Mouse (Mus musculus) G1E (cell line): ENCODE results near the gene Fbxw11. TPM values are rescaled to one million over a fixed set of nuclear protein-coding genes. Genes with fewer than 3 reads are reported as not detected.

Source experiments
- ATAC-seq: 2 replicates; pipeline ENCODE4 v1.8.0; 2016; ENCODE audit warnings: mild to moderate bottlenecking; ENCODE audit not compliant: insufficient number of reproducible peaks, poor library complexity, low FRiP score, severe bottlenecking; ENCODE audit errors: extremely low read depth
- DNase-seq: peaks from one replicate; pipeline ENCODE4 v3.0.0; 2012; ENCODE audit warnings: low spot score
- H3K27me3 ChIP-seq: 2 replicates; pipeline ENCODE4 v1.6.1; 2012; ENCODE audit warnings: mild to moderate bottlenecking, low read length, inconsistent platforms; ENCODE audit not compliant: insufficient read depth
- H3K36me3 ChIP-seq: replicated peaks from 2 replicates; pipeline ENCODE3; 2012; ENCODE audit warnings: mild to moderate bottlenecking, inconsistent platforms
- H3K4me1 ChIP-seq: 2 replicates; pipeline ENCODE4 v1.6.1; 2012; ENCODE audit warnings: low read depth, low read length, inconsistent platforms, mixed read lengths; ENCODE audit not compliant: insufficient read depth
- H3K4me3 ChIP-seq: 2 replicates; pipeline ENCODE4 v1.5.1; 2012; ENCODE audit warnings: low read depth, mild to moderate bottlenecking, inconsistent platforms, low read length, moderate library complexity, mixed read lengths
- H3K9me3 ChIP-seq: replicated peaks from 2 replicates; pipeline ENCODE4 v1.6.1; 2012; ENCODE audit warnings: inconsistent platforms
- CTCF ChIP-seq: IDR thresholded peaks from 2 replicates; pipeline ENCODE4 v1.5.1; 2012; ENCODE audit warnings: low read depth, low read length, inconsistent platforms, mixed read lengths
- GATA1 ChIP-seq: IDR thresholded peaks from 2 replicates; pipeline ENCODE4 v1.6.1; 2012; ENCODE audit warnings: borderline replicate concordance, low read length, inconsistent platforms, mixed read lengths
- GATA2 ChIP-seq: IDR thresholded peaks from 2 replicates; pipeline ENCODE4 v1.6.1; 2012; ENCODE audit warnings: low read depth, low read length, inconsistent platforms, borderline replicate concordance
- POLR2AphosphoS5 ChIP-seq: IDR thresholded peaks from 2 replicates; pipeline ENCODE4 v1.6.1; 2012; ENCODE audit warnings: low read depth, low read length, inconsistent platforms; ENCODE audit not compliant: insufficient replicate concordance
- TAL1 ChIP-seq: conservative IDR thresholded peaks from 2 replicates; pipeline ENCODE4 v1.6.1; 2012; ENCODE audit warnings: low read depth, low read length, inconsistent platforms, mixed read lengths
- polyA plus RNA-seq: library from polyadenylated mRNA; stranded (reverse); fragments of >175 nt; gene quantifications from 2 replicates; pipeline ENCODE4 v1.2.3, GENCODE M21; 2012
- total RNA-seq, 2 experiments: library from RNA; stranded (forward) in 1 of 2; stranded (reverse) in 1 of 2; fragments of 200-1000 nt in 1 of 2; fragments of >200 nt in 1 of 2; fragmentation: Nextera tagmentation in 1 of 2; gene quantifications; 2 replicates each; pipeline ENCODE4 v1.2.3; 2014 to 2017

Fbxw11 gene
- total and polyA plus RNA-seq, 3 experiments, result 16.9 to 53.7 (median 39.8) TPM

DNA sequence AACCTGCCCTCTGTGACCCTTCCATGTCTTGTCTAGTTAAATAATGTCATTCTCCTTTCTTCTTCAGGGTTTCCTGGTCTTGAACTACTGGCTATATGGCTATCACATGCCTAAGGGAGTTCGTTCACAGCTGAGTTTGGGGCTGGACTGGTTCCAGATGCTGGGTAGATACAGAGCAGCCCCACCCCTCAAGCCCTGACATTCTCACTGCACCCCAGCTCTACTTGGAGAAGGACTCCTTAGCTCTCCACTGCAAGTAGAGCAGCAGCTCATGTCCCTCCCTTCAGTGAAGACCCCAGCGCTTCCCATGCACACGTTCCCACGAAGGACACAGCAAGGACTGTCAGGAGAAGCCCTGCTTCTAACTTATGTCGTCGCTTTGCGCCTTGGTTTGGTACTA is 101.9 kb downstream of the Fbxw11 start:
- TF ChIP-seq TAL1, result no peak
- no peak for TF ChIP-seq GATA1
- TF ChIP-seq GATA2, result no peak
- no peaks in the 10 kb centered on the region for H3K9me3 ChIP-seq
- no peak for DNase-seq
- no peak overlapping the region for H3K4me3 ChIP-seq
- ATAC-seq, result no peak
- H3K27me3 ChIP-seq, result no peaks in the 10 kb centered on the region
- H3K36me3 ChIP-seq, result peaks cover 79% of the 10 kb centered on the region
- peaks cover 12% of the 10 kb centered on the region; the same call in 1 of the 2 replicates for H3K4me1 ChIP-seq

- no peak for TF ChIP-seq POLR2AphosphoS5
- TF ChIP-seq CTCF, result no peak
- TF ChIP-seq TAL1, result no peak
- no peak for TF ChIP-seq GATA2
- no peak for TF ChIP-seq GATA1
- Histone ChIP-seq H3K4me1 (peaks cover 12% of the 10 kb centered on the region; the same call in 1 of the 2 replicates), H3K4me3 (no peak overlapping the region), H3K36me3 (peaks cover 70% of the 10 kb centered on the region), H3K27me3 (no peaks in the 10 kb centered on the region), H3K9me3 (no peaks in the 10 kb centered on the region)
- ATAC-seq, result no peak
- DNase-seq, result no peak
Observed at GRCm38 (mm10) chr11:32745466-32745865, 102.9 kb downstream of the Fbxw11 start.

DNA sequence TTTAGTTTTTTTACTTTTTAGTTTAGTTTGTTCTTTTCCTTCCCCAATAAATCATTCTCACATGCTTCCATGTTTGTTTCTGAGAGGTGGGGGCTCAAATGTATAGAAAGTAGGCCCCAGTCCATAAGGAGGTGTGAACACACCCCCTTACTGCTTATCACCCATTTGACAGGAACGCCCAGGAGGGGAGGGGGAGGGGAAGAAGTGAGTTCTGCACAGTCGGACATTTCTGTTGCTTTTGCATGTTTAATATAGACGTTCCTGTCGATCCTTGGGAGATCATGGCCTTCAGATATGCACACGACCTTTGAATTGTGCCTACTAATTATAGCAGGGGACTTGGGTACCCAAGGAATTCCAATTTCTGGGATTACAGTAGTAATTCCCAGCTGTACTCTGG is 103.5 kb downstream of the Fbxw11 start:
- no peak for ATAC-seq
- Histone ChIP-seq H3K4me1 (peaks cover 12% of the 10 kb centered on the region; the same call in 1 of the 2 replicates), H3K4me3 (no peak overlapping the region), H3K27me3 (no peaks in the 10 kb centered on the region), H3K9me3 (no peaks in the 10 kb centered on the region), H3K36me3 (peaks cover 65% of the 10 kb centered on the region)
- DNase-seq, result no peak
- TF ChIP-seq GATA1 (no peak), TAL1 (no peak), CTCF (no peak), GATA2 (no peak), POLR2AphosphoS5 (no peak)

GRCm38 (mm10) chr11:32746475-32746874 is 104.0 kb downstream of the Fbxw11 start:
- TF ChIP-seq CTCF (no peak), TAL1 (no peak), POLR2AphosphoS5 (no peak), GATA1 (no peak), GATA2 (no peak)
- Histone ChIP-seq H3K4me1 (peaks cover 12% of the 10 kb centered on the region; the same call in 1 of the 2 replicates), H3K4me3 (no peak overlapping the region), H3K27me3 (no peaks in the 10 kb centered on the region), H3K36me3 (peaks cover 62% of the 10 kb centered on the region), H3K9me3 (no peaks in the 10 kb centered on the region)
- no peak for ATAC-seq
- no peak for DNase-seq

- H3K4me1 ChIP-seq, result peaks cover 15% of the 10 kb centered on the region; the same call in 1 of the 2 replicates
- peaks cover 8% of the 10 kb centered on the region for H3K27me3 ChIP-seq
- H3K4me3 ChIP-seq, result no peak overlapping the region
- ATAC-seq, result peak; percentile 37; the same call in 1 of the 2 replicates
- peaks cover 45% of the 10 kb centered on the region for H3K36me3 ChIP-seq
- DNase-seq, result no peak
- TF ChIP-seq GATA1 (no peak), TAL1 (no peak)
- H3K9me3 ChIP-seq, result no peaks in the 10 kb centered on the region
Observed at GRCm38 (mm10) chr11:32748800-32749199, 106.3 kb downstream of the Fbxw11 start.

DNA sequence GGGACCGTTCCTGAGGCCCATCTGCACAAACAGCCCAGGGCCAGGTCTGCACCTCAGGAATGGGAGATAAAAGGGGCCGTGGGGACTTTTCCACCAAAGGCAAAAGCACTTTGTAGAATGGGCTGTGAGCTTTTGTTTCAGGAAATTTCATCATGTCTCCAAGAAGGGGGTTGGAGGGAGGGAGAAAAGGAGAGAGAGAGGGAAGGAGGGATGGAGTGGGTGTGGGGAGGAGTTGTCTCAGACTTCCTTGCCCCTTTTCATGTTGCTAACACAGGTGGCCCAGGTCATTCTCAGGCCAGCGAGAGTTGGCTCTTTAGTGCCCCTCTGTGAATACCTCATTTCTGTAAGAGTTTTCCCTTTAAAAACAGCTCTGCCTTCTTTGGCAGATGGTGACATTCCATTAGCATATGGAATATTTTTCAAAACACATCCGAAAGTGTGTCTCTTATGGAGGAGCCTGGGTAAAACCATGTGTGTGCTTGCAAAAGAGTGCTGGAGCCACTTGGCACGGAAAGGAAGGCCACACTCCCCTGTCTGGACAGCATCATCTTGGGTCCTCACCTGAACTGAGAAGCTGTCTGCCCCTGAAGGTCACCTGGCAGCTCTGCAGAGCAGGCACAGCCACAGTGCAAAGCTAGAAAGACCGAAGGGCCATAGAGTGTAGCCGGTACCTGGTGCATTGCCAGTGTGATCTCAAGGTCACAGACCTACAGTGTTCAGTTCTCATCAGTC is 109.5 kb downstream of the Fbxw11 start:
- TF ChIP-seq CTCF (no peak), TAL1 (no peak), POLR2AphosphoS5 (no peak), GATA1 (no peak), GATA2 (no peak)
- H3K4me3 ChIP-seq, result no peak overlapping the region
- H3K4me1 ChIP-seq, result peaks cover 6% of the 10 kb centered on the region; the same call in 1 of the 2 replicates
- DNase-seq (no peak), ATAC-seq (no peak)
- H3K9me3 ChIP-seq, result no peaks in the 10 kb centered on the region
- H3K27me3 ChIP-seq, result peaks cover 14% of the 10 kb centered on the region
- H3K36me3 ChIP-seq, result peaks cover 14% of the 10 kb centered on the region

GRCm38 (mm10) chr11:32752595-32752885 is 110.0 kb downstream of the Fbxw11 start:
- no peak overlapping the region for H3K4me3 ChIP-seq
- DNase-seq (no peak), ATAC-seq (peak; percentile 11; the same call in 1 of the 2 replicates)
- H3K4me1 ChIP-seq, result peaks cover 6% of the 10 kb centered on the region; the same call in 1 of the 2 replicates
- H3K36me3 ChIP-seq, result peaks cover 9% of the 10 kb centered on the region
- TF ChIP-seq TAL1, result no peak
- TF ChIP-seq GATA1, result no peak
- no peak for TF ChIP-seq CTCF
- TF ChIP-seq GATA2, result no peak
- no peak for TF ChIP-seq POLR2AphosphoS5
- H3K9me3 ChIP-seq, result no peaks in the 10 kb centered on the region
- H3K27me3 ChIP-seq, result peaks cover 14% of the 10 kb centered on the region
